28 mouse cellular contexts compared by ENCODE assay signal in genomic region chr10:20661684-20662083, GRCm38 (mm10).
A peak's percentile ranks its signal among the peaks of the same experiment; 100 is the strongest.
DNase-seq lines count a peak whose midpoint lies in the region; ATAC-seq lines count a peak whose summit lies in the region.
"Had no signal": no experiment of that assay in that cellular context is flagged by ENCODE, and none has a peak within 500 bp of the region (broad histone marks: within the 10 kb centered on the region; RNA-seq: fewer than 3 reads in every experiment).

No protein-coding gene starts in this region.

- no peaks in the 10 kb centered on the region for H3K27me3 ChIP-seq in embryonic facial prominence, embryonic 13.5 days
- H3K27me3 ChIP-seq in limb, embryonic 13.5 days: 0 out of 2 replicates have a peak, but pooled peaks cover 3% of the 10 kb centered on the region
- H3K27me3 ChIP-seq in midbrain, embryonic 14.5 days (ENCODE audit: control insufficient read depth, insufficient read depth, low read length): no peaks in the 10 kb centered on the region
- H3K27me3 ChIP-seq: forebrain, embryonic 15.5 days; hindbrain, embryonic 15.5 days; liver, embryonic 15.5 days; neural tube, embryonic 12.5 days had no signal

- H3K27ac ChIP-seq in embryonic facial prominence, embryonic 13.5 days: no peak overlapping the region; the same call in 1 of the 2 replicates
- peak overlapping the region; percentile 58; the same call in 1 of the 2 replicates for H3K27ac ChIP-seq in limb, embryonic 13.5 days
- H3K27ac ChIP-seq in midbrain, embryonic 14.5 days (replicated peaks; ENCODE audit: low read depth, low read length): no peak overlapping the region
- H3K27ac ChIP-seq: forebrain, embryonic 15.5 days; hindbrain, embryonic 15.5 days; kidney, postnatal 0 days; liver, embryonic 15.5 days; neural tube, embryonic 12.5 days; stomach, postnatal 0 days had no signal

- no peak overlapping the region for H3K9ac ChIP-seq in embryonic facial prominence, embryonic 13.5 days
- no peak overlapping the region for H3K9ac ChIP-seq in limb, embryonic 13.5 days
- H3K9ac ChIP-seq in midbrain, embryonic 14.5 days (replicated peaks; ENCODE audit: low read length): no peak overlapping the region
- H3K9ac ChIP-seq: forebrain, embryonic 15.5 days; hindbrain, embryonic 15.5 days; liver, embryonic 15.5 days; lung, embryonic 14.5 days; neural tube, embryonic 12.5 days had no signal

- H3K4me2 ChIP-seq in embryonic facial prominence, embryonic 13.5 days: peak overlapping the region; percentile 0; the same call in 1 of the 2 replicates
- H3K4me2 ChIP-seq in limb, embryonic 13.5 days (replicated peaks): no peak overlapping the region
- no peak overlapping the region for H3K4me2 ChIP-seq in midbrain, embryonic 14.5 days (ENCODE audit: low read length)
- H3K4me2 ChIP-seq: forebrain, embryonic 15.5 days; heart, embryonic 11.5 days; hindbrain, embryonic 15.5 days; liver, embryonic 15.5 days; lung, embryonic 14.5 days; midbrain, embryonic 11.5 days; neural tube, embryonic 12.5 days had no signal

- no peak overlapping the region for H3K4me3 ChIP-seq in embryonic facial prominence, embryonic 13.5 days
- no peak overlapping the region for H3K4me3 ChIP-seq in limb, embryonic 13.5 days
- no peak overlapping the region for H3K4me3 ChIP-seq in midbrain, embryonic 14.5 days (replicated peaks; ENCODE audit: low read depth, low read length)
- H3K4me3 ChIP-seq: forebrain, embryonic 15.5 days; hindbrain, embryonic 15.5 days; liver, embryonic 15.5 days; myocyte; neural tube, embryonic 12.5 days had no signal

- peaks cover 30% of the 10 kb centered on the region for H3K4me1 ChIP-seq in embryonic facial prominence, embryonic 13.5 days
- peaks cover 28% of the 10 kb centered on the region for H3K4me1 ChIP-seq in limb, embryonic 13.5 days
- no peaks in the 10 kb centered on the region for H3K4me1 ChIP-seq in midbrain, embryonic 14.5 days (ENCODE audit: control insufficient read depth, insufficient read depth, low read length)
- H3K4me1 ChIP-seq: liver, embryonic 15.5 days; neural tube, embryonic 12.5 days had no signal

- no peak for ATAC-seq in embryonic facial prominence, embryonic 13.5 days (ENCODE audit: insufficient number of reproducible peaks, insufficient read depth, low FRiP score, low TSS enrichment, low read depth)
- no peak; the same call in 1 of the 2 replicates for ATAC-seq in limb, embryonic 13.5 days (ENCODE audit: low FRiP score, low read depth)
- no peak for ATAC-seq in midbrain, embryonic 14.5 days (ENCODE audit: low FRiP score, low TSS enrichment)
- ATAC-seq: forebrain, embryonic 15.5 days; Patski had no signal

- H3K9me3 ChIP-seq in embryonic facial prominence, embryonic 13.5 days: no peaks in the 10 kb centered on the region
- no peaks in the 10 kb centered on the region for H3K9me3 ChIP-seq in limb, embryonic 13.5 days
- no peaks in the 10 kb centered on the region for H3K9me3 ChIP-seq in midbrain, embryonic 14.5 days (ENCODE audit: control insufficient read depth, low read length)
- H3K9me3 ChIP-seq: forebrain, embryonic 15.5 days; hindbrain, embryonic 15.5 days; liver, embryonic 15.5 days; neural tube, embryonic 12.5 days had no signal

- peak; percentile 78 for DNase-seq in heart, adult 11 months
- no peak for DNase-seq in heart, adult 8-10 months (ENCODE audit: low spot score)
- peak; percentile 50 for DNase-seq in embryo, embryonic 11 days
- no peak for DNase-seq in midbrain, embryonic 14.5 days
- no peak for DNase-seq in lung, postnatal 25 days (ENCODE audit: low spot score)
- DNase-seq: adrenal gland, postnatal 14 days; cerebellum, adult 11 months; cerebellum, adult 9-10 months; heart, postnatal 36 days; kidney, adult 18-20 months; kidney, postnatal 4 days; lung, embryonic 14.5 days; lung, postnatal 14 days; right cerebral cortex, adult 18-20 months; thymus, adult 18-20 months; thymus, postnatal 25 days had no signal

- 25% methylated on average over 5 of the region's 5 CpGs for WGBS in embryonic facial prominence, embryonic 13.5 days
- 33% methylated on average over 5 of the region's 5 CpGs for WGBS in limb, embryonic 13.5 days
- WGBS in midbrain, embryonic 14.5 days: 67% methylated on average over 5 of the region's 5 CpGs

- H3K36me3 ChIP-seq in embryonic facial prominence, embryonic 13.5 days: no peaks in the 10 kb centered on the region
- H3K36me3 ChIP-seq in limb, embryonic 13.5 days: no peaks in the 10 kb centered on the region
- no peaks in the 10 kb centered on the region for H3K36me3 ChIP-seq in midbrain, embryonic 14.5 days (ENCODE audit: control insufficient read depth, insufficient read depth, low read length)
- H3K36me3 ChIP-seq: forebrain, embryonic 15.5 days; hindbrain, embryonic 15.5 days; liver, embryonic 15.5 days; neural tube, embryonic 12.5 days had no signal

Comparison
In these comparisons a context has a peak if more than half of its experiments do, and no peak if none do; other contexts are left out.
1. DNase-seq: peak in heart, adult 11 months (single experiment) and embryo, embryonic 11 days (single experiment); none in heart, adult 8-10 months (single experiment), midbrain, embryonic 14.5 days (single experiment) and lung, postnatal 25 days (single experiment).